Mouse (Mus musculus) liver, embryonic 13.5 days (tissue): ENCODE measurements around the gene Sema3b. TPM values are rescaled to one million over a fixed set of nuclear protein-coding genes. Genes with fewer than 3 reads are reported as not detected.

Experiments used
- ATAC-seq: fragments of 200-750 bp; cut with Nextera tagmentation; 2 replicates; pipeline ENCODE4 v1.8.0; 2017; ENCODE audit warnings: low read depth, mild to moderate bottlenecking, moderate number of reproducible peaks, moderate library complexity
- DNase-seq: peaks from one replicate; pipeline ENCODE4 v3.0.0; 2022
- H3K27ac ChIP-seq: fragments of 300-500 bp; sonication (generic); 2 replicates; pipeline ENCODE4 v1.5.1; 2015; ENCODE audit warnings: moderate library complexity, mild to moderate bottlenecking, inconsistent platforms
- H3K27me3 ChIP-seq: fragments of 300-500 bp; sonication (generic); 2 replicates; pipeline ENCODE4 v1.6.1; 2015; ENCODE audit warnings: mild to moderate bottlenecking, inconsistent platforms
- H3K36me3 ChIP-seq: fragments of 300-500 bp; sonication (generic); 2 replicates; pipeline ENCODE4 v1.6.1; 2015; ENCODE audit warnings: mild to moderate bottlenecking, inconsistent platforms
- H3K4me1 ChIP-seq: fragments of 300-500 bp; sonication (generic); replicated peaks from 2 replicates; pipeline ENCODE4 v1.6.1; 2015; ENCODE audit warnings: inconsistent platforms
- H3K4me2 ChIP-seq: fragments of 300-500 bp; sonication (generic); 2 replicates; pipeline ENCODE4 v1.6.1; 2015; ENCODE audit warnings: inconsistent platforms, mild to moderate bottlenecking, moderate library complexity
- H3K4me3 ChIP-seq: fragments of 300-500 bp; sonication (generic); replicated peaks from 2 replicates; pipeline ENCODE4 v1.5.1; 2015; ENCODE audit warnings: mild to moderate bottlenecking, inconsistent platforms
- H3K9ac ChIP-seq: fragments of 300-500 bp; sonication (generic); 2 replicates; pipeline ENCODE4 v1.6.1; 2015; ENCODE audit warnings: mild to moderate bottlenecking, inconsistent platforms
- H3K9me3 ChIP-seq: fragments of 300-500 bp; sonication (generic); replicated peaks from 2 replicates; pipeline ENCODE4 v1.6.1; 2016; ENCODE audit warnings: inconsistent platforms
- WGBS: fragments of 180-500 bp; shearing (Covaris S2); methylation state at CpG from one replicate; pipeline ENCODE4 v1.1.7; 2015; ENCODE audit not compliant: insufficient replicate concordance; 5-methylcytosine and 5-hydroxymethylcytosine counted together
- polyA plus RNA-seq: library from polyadenylated mRNA; unstranded; fragments of >200 nt; fragmentation: Nextera tagmentation; extraction: Ambion mirVana; gene quantifications from 2 replicates; pipeline ENCODE4 v1.2.1, GENCODE M21; 2015

The Sema3b gene
- polyA plus RNA-seq, 1 experiment from 2014 or later, result 0.22 TPM

GRCm38 (mm10) chr9:107609433-107609830 is 403 bp upstream of the Sema3b start:
- Histone ChIP-seq H3K9ac (no peak overlapping the region), H3K27me3 (0 out of 2 replicates have a peak, but pooled peaks cover 16% of the 10 kb centered on the region), H3K4me1 (peaks cover 70% of the 10 kb centered on the region), H3K4me2 (no peak overlapping the region), H3K36me3 (peaks cover 7% of the 10 kb centered on the region), H3K9me3 (no peaks in the 10 kb centered on the region), H3K27ac (no peak overlapping the region), H3K4me3 (no peak overlapping the region)
- no peak for DNase-seq
- 69% methylated on average over 4 of the region's 4 CpGs for whole genome bisulfite sequencing
- no peak for ATAC-seq

GRCm38 (mm10) chr9:107607653-107608245 is 1.3 kb downstream of the Sema3b start:
- Histone ChIP-seq H3K4me1 (peaks cover 61% of the 10 kb centered on the region), H3K9me3 (no peaks in the 10 kb centered on the region), H3K9ac (no peak overlapping the region), H3K36me3 (no peaks in the 10 kb centered on the region), H3K27me3 (peaks cover 27% of the 10 kb centered on the region), H3K4me2 (no peak overlapping the region), H3K27ac (no peak overlapping the region), H3K4me3 (no peak overlapping the region)
- no peak for ATAC-seq
- no peak for DNase-seq
- WGBS, result 47% methylated on average over 9 of the region's 9 CpGs

GRCm38 (mm10) chr9:107607036-107607435 is 2.0 kb downstream of the Sema3b start:
- H3K27ac ChIP-seq, result no peak overlapping the region
- no peaks in the 10 kb centered on the region for H3K36me3 ChIP-seq
- no peak overlapping the region; the same call in 1 of the 2 replicates for H3K9ac ChIP-seq
- H3K4me2 ChIP-seq, result no peak overlapping the region
- ATAC-seq, result no peak
- no peaks in the 10 kb centered on the region for H3K9me3 ChIP-seq
- H3K4me1 ChIP-seq, result peaks cover 64% of the 10 kb centered on the region
- H3K27me3 ChIP-seq, result peaks cover 27% of the 10 kb centered on the region
- H3K4me3 ChIP-seq, result no peak overlapping the region
- DNase-seq, result no peak
- 65% methylated on average over 2 of the region's 2 CpGs for WGBS

GRCm38 (mm10) chr9:107606591-107606990 is 2.4 kb downstream of the Sema3b start:
- 42% methylated on average over 9 of the region's 9 CpGs for WGBS
- no peak for ATAC-seq
- DNase-seq, result no peak
- Histone ChIP-seq H3K4me1 (peaks cover 59% of the 10 kb centered on the region), H3K27ac (no peak overlapping the region), H3K4me3 (no peak overlapping the region), H3K27me3 (peaks cover 27% of the 10 kb centered on the region), H3K9me3 (no peaks in the 10 kb centered on the region), H3K4me2 (no peak overlapping the region), H3K36me3 (no peaks in the 10 kb centered on the region), H3K9ac (no peak overlapping the region; the same call in 1 of the 2 replicates)

GRCm38 (mm10) chr9:107605041-107605661 is 3.9 kb downstream of the Sema3b start:
- WGBS, result 39% methylated on average over 23 of the region's 23 CpGs
- Histone ChIP-seq H3K27ac (no peak overlapping the region), H3K9ac (no peak overlapping the region)

GRCm38 (mm10) chr9:107603251-107603650 is 5.8 kb downstream of the Sema3b start:
- no peak for ATAC-seq
- Histone ChIP-seq H3K36me3 (no peaks in the 10 kb centered on the region), H3K27me3 (peaks cover 58% of the 10 kb centered on the region), H3K4me2 (no peak overlapping the region), H3K27ac (no peak overlapping the region), H3K9me3 (no peaks in the 10 kb centered on the region), H3K4me1 (peaks cover 61% of the 10 kb centered on the region), H3K9ac (no peak overlapping the region), H3K4me3 (no peak overlapping the region)
- DNase-seq, result no peak
- WGBS, result 58% methylated on average over 6 of the region's 6 CpGs

More at GRCm38 (mm10) chr9:107605041-107605661, 3.9 kb downstream of the Sema3b start:
- H3K36me3 ChIP-seq, result no peaks in the 10 kb centered on the region
- H3K4me3 ChIP-seq, result no peak overlapping the region
- no peak overlapping the region for H3K4me2 ChIP-seq
- peaks cover 39% of the 10 kb centered on the region for H3K27me3 ChIP-seq
- ATAC-seq (0 out of 2 replicates have a peak, but pooled peaks have one; percentile 25), DNase-seq (no peak)
- peaks cover 55% of the 10 kb centered on the region for H3K4me1 ChIP-seq
- H3K9me3 ChIP-seq, result no peaks in the 10 kb centered on the region

- Histone ChIP-seq H3K4me3 (peak overlapping the region; percentile 9; the same call in 1 of the 2 replicates), H3K9me3 (no peaks in the 10 kb centered on the region), H3K27me3 (peaks cover 58% of the 10 kb centered on the region), H3K27ac (no peak overlapping the region), H3K9ac (peak overlapping the region; percentile 31; the same call in 1 of the 2 replicates), H3K4me1 (peaks cover 59% of the 10 kb centered on the region), H3K4me2 (peak overlapping the region; percentile 46), H3K36me3 (no peaks in the 10 kb centered on the region)
- ATAC-seq (peak; percentile 59), DNase-seq (peak; percentile 81)
- WGBS, result under 1% methylated on average over 10 of the region's 10 CpGs
Observed at GRCm38 (mm10) chr9:107602068-107602648, 6.9 kb downstream of the Sema3b start.

GRCm38 (mm10) chr9:107601275-107601674 is 7.8 kb downstream of the Sema3b start:
- Histone ChIP-seq H3K9ac (no peak overlapping the region), H3K27ac (no peak overlapping the region)
- ATAC-seq, result no peak

GRCm38 (mm10) chr9:107600745-107601144 is 8.3 kb downstream of the Sema3b start:
- Histone ChIP-seq H3K9me3 (no peaks in the 10 kb centered on the region), H3K27ac (no peak overlapping the region), H3K4me2 (no peak overlapping the region), H3K9ac (no peak overlapping the region), H3K27me3 (peaks cover 45% of the 10 kb centered on the region), H3K36me3 (peaks cover 4% of the 10 kb centered on the region; the same call in 1 of the 2 replicates), H3K4me1 (peaks cover 59% of the 10 kb centered on the region), H3K4me3 (no peak overlapping the region)
- WGBS, result 61% methylated on average over 12 of the region's 12 CpGs
- no peak for DNase-seq
- no peak for ATAC-seq

More at GRCm38 (mm10) chr9:107601275-107601674, 7.8 kb downstream of the Sema3b start:
- WGBS, result 70% methylated on average over 11 of the region's 11 CpGs
- Histone ChIP-seq H3K36me3 (no peaks in the 10 kb centered on the region), H3K4me1 (peaks cover 59% of the 10 kb centered on the region), H3K4me2 (no peak overlapping the region), H3K9me3 (no peaks in the 10 kb centered on the region), H3K27me3 (peaks cover 51% of the 10 kb centered on the region), H3K4me3 (no peak overlapping the region)
- no peak for DNase-seq

GRCm38 (mm10) chr9:107599842-107600241 is 9.2 kb downstream of the Sema3b start:
- ATAC-seq (no peak), DNase-seq (no peak)
- no peak overlapping the region for H3K4me2 ChIP-seq
- H3K27me3 ChIP-seq, result peaks cover 42% of the 10 kb centered on the region
- WGBS, result 61% methylated on average over 14 of the region's 14 CpGs
- peaks cover 52% of the 10 kb centered on the region for H3K4me1 ChIP-seq
- peaks cover 9% of the 10 kb centered on the region for H3K36me3 ChIP-seq
- no peaks in the 10 kb centered on the region for H3K9me3 ChIP-seq
- H3K9ac ChIP-seq, result no peak overlapping the region
- H3K4me3 ChIP-seq, result no peak overlapping the region
- H3K27ac ChIP-seq, result no peak overlapping the region

- 76% methylated on average over 9 of the region's 9 CpGs for WGBS
- peaks cover 13% of the 10 kb centered on the region for H3K36me3 ChIP-seq
- peaks cover 42% of the 10 kb centered on the region for H3K27me3 ChIP-seq
- no peak overlapping the region for H3K4me2 ChIP-seq
- ATAC-seq, result no peak
- DNase-seq, result no peak
- H3K9ac ChIP-seq, result no peak overlapping the region
- H3K27ac ChIP-seq, result no peak overlapping the region
- peaks cover 49% of the 10 kb centered on the region for H3K4me1 ChIP-seq
- H3K4me3 ChIP-seq, result no peak overlapping the region
- no peaks in the 10 kb centered on the region for H3K9me3 ChIP-seq
Observed at GRCm38 (mm10) chr9:107599433-107599832, 9.6 kb downstream of the Sema3b start.
